Mouse (Mus musculus): ENCODE measurements around the gene Wdr31. TPM values are rescaled to one million over a fixed set of nuclear protein-coding genes. Genes with fewer than 3 reads are reported as not detected.
A peak's percentile ranks its signal among the peaks of the same experiment; 100 is the strongest.

Wdr31 gene
- polyA plus RNA-seq, 1 experiment: not detected

DNA sequence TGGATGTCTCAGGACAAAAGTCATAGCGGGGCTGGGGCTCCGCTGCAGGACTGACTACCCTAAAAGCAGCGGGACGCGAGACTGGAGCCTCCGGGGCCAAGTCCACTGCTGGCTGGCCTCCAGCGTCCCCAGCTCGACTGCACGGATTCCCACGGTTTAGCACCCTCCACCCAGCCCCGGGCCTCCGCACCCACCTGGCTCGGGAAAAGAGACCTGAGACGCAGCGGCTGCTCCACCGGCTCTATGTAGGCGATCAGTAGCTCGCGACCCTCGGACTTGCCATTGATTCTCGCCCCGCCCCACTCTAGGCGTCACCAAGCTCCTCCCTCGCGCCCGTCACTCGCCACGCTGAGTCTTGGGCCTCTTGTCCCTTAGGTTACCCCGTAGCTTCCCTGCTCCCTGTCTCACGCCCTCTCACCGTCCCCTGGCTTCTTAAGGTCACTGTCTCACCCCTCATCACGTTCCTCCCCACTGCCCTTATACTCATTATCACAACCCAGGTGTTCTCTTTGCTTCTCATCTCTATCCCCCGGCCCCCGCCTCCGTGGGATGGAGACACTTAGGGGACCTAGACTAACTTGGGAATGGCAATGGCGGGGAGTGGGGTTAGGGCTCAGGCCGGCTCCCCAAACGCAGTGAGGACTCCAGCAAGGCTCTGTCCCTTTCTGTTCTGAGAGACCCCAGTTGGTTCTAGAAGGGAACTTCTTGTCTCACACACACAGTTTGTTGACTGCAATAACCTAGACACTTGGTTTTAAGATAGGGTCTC is 31.5 kb upstream of the Wdr31 start:
- peaks cover 8% of the 10 kb centered on the region; the same call in 1 of the 2 replicates for H3K4me1 ChIP-seq (ENCODE audit: control insufficient read depth, insufficient read depth, low read length)
- TF ChIP-seq POLR2A (IDR thresholded peaks at IDR 0.05; ENCODE audit: insufficient read depth, low read depth, low read length) (peak; percentile 54; the same call in 1 of the 2 replicates), CTCF (IDR thresholded peaks at IDR 0.05; ENCODE audit: insufficient read depth, low read depth, low read length) (no peak)
- H3K27ac ChIP-seq (ENCODE audit: insufficient read depth, low read depth, low read length): peak overlapping the region; percentile 94
- WGBS: 2% methylated on average over 38 of the region's 38 CpGs
- peak overlapping the region; percentile 99 for H3K4me3 ChIP-seq (ENCODE audit: insufficient read depth, low read depth, low read length)

DNA sequence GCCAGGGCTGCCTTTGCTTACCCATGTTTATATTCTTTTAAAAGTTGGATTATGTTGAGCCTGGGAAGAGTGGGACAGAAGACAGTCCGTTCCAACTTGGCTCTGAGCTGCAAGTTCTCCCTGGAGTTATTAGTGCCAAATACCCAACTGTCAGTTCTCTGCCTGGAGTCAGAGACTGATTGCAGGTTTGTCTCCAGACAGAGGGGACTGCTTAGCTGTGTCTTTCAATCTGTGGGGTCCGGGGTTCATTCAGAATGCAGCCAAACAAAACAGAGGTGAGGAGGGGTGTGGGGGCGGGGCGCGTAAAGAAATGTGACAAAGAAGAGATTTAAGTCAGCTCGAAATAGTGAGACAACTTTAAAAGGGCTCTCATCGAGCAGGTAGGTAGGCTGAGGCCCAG is 30.8 kb upstream of the Wdr31 start:
- TF ChIP-seq CTCF (IDR thresholded peaks at IDR 0.05; ENCODE audit: insufficient read depth, low read depth, low read length) (no peak), POLR2A (IDR thresholded peaks at IDR 0.05; ENCODE audit: insufficient read depth, low read depth, low read length) (no peak)
- H3K27ac ChIP-seq (ENCODE audit: insufficient read depth, low read depth, low read length): peak overlapping the region; percentile 94; the same call in 1 of the 2 replicates
- peaks cover 8% of the 10 kb centered on the region; the same call in 1 of the 2 replicates for H3K4me1 ChIP-seq (ENCODE audit: control insufficient read depth, insufficient read depth, low read length)
- WGBS: 1% methylated on average over 7 of the region's 7 CpGs
- peak overlapping the region; percentile 99 for H3K4me3 ChIP-seq (ENCODE audit: insufficient read depth, low read depth, low read length)

DNA sequence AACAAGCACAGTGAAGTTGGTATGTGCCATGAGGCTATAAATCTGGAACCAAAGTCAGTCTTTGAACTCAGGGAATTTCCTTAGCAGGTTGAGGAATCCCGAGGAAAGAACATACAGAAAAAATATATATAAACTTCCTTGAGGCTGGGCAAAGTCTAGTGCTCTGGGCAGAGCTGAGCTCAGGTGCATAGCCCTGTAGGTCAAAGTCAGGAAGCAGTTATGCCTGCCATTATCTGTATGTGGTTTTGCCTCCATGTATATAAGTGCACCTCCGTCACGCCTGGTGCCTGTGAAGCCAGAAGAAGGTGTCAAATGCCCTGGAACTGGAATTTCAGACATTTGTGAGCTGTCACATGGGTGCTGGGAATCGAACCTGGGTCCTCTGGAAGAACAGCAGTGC is 30.1 kb upstream of the Wdr31 start:
- no peak for TF ChIP-seq POLR2A (IDR thresholded peaks at IDR 0.05; ENCODE audit: insufficient read depth, low read depth, low read length)
- TF ChIP-seq CTCF (IDR thresholded peaks at IDR 0.05; ENCODE audit: insufficient read depth, low read depth, low read length): no peak
- Histone ChIP-seq H3K4me3 (ENCODE audit: insufficient read depth, low read depth, low read length) (no peak overlapping the region), H3K27ac (ENCODE audit: insufficient read depth, low read depth, low read length) (no peak overlapping the region), H3K4me1 (ENCODE audit: control insufficient read depth, insufficient read depth, low read length) (peaks cover 8% of the 10 kb centered on the region; the same call in 1 of the 2 replicates)
- 92% methylated on average over 4 of the region's 4 CpGs for WGBS

DNA sequence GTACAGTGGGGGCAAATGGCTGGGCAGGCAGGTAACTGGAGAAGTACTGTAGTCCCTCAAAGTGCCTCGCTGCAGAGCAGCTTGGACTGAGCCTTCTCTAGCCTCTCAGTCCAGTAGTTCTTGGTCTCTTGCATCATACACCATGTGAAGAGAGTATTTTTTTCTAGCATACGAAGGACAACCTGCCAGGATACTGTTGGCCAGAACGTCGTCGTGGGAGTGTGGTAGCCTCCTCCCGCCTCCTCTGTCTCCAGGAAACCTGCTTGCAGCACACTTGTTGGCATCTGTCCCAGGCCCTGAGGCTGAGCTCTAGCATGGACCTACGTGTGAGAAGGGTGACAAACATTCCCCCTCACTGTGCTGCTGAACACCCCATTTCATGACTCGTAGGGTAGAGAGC is 26.1 kb upstream of the Wdr31 start:
- Histone ChIP-seq H3K27ac (ENCODE audit: insufficient read depth, low read depth, low read length) (no peak overlapping the region), H3K4me3 (ENCODE audit: insufficient read depth, low read depth, low read length) (no peak overlapping the region), H3K4me1 (ENCODE audit: control insufficient read depth, insufficient read depth, low read length) (0 out of 2 replicates have a peak, but pooled peaks cover 4% of the 10 kb centered on the region)
- WGBS: 36% methylated on average over 8 of the region's 8 CpGs
- no peak for TF ChIP-seq POLR2A (IDR thresholded peaks at IDR 0.05; ENCODE audit: insufficient read depth, low read depth, low read length)
- no peak for TF ChIP-seq CTCF (IDR thresholded peaks at IDR 0.05; ENCODE audit: insufficient read depth, low read depth, low read length)

DNA sequence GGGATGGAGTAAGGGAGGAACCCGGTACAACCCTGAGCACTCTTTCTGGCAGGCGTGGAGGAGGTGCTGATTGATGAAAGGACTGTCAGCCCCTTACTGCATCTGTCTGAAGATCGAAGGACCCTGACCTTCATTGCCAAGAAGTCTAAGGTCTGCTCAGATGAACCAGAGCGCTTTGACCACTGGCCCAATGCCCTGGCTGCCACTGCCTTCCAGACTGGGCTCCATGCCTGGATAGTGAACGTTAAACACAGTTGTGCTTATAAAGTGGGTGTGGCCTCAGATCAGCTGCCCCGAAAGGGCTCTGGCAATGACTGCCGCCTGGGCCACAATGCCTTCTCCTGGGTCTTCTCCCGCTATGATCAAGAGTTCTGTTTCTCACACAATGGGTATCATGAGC is 25.2 kb upstream of the Wdr31 start:
- Histone ChIP-seq H3K27ac (ENCODE audit: insufficient read depth, low read depth, low read length) (no peak overlapping the region), H3K4me1 (ENCODE audit: control insufficient read depth, insufficient read depth, low read length) (no peaks in the 10 kb centered on the region), H3K4me3 (ENCODE audit: insufficient read depth, low read depth, low read length) (no peak overlapping the region)
- WGBS: 45% methylated on average over 8 of the region's 8 CpGs
- no peak for TF ChIP-seq CTCF (IDR thresholded peaks at IDR 0.05; ENCODE audit: insufficient read depth, low read depth, low read length)
- TF ChIP-seq POLR2A (IDR thresholded peaks at IDR 0.05; ENCODE audit: insufficient read depth, low read depth, low read length): no peak

DNA sequence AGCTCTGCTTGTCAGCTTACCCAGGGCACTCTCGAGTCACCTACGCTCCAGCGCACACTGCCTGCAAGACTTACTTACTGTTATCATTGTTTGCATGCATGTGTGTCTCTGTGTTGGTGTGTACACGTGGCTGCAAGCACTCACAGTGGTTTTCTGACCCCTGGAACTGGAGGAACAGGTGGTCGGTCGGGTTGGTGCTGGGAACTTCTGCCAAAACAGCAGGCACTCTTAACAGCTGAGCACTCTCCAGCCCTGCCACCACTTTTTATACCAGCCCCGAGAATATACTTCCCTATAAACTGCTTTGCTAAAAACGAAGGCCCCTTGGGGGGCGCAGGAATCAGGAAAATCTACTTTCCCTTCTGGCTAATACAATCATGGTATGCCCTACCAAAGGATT is 23.5 kb upstream of the Wdr31 start:
- H3K4me3 ChIP-seq (ENCODE audit: insufficient read depth, low read depth, low read length): no peak overlapping the region
- TF ChIP-seq CTCF (IDR thresholded peaks at IDR 0.05; ENCODE audit: insufficient read depth, low read depth, low read length): no peak
- H3K27ac ChIP-seq (ENCODE audit: insufficient read depth, low read depth, low read length): no peak overlapping the region
- H3K4me1 ChIP-seq (ENCODE audit: control insufficient read depth, insufficient read depth, low read length): no peaks in the 10 kb centered on the region
- WGBS: 61% methylated on average over 9 of the region's 9 CpGs

DNA sequence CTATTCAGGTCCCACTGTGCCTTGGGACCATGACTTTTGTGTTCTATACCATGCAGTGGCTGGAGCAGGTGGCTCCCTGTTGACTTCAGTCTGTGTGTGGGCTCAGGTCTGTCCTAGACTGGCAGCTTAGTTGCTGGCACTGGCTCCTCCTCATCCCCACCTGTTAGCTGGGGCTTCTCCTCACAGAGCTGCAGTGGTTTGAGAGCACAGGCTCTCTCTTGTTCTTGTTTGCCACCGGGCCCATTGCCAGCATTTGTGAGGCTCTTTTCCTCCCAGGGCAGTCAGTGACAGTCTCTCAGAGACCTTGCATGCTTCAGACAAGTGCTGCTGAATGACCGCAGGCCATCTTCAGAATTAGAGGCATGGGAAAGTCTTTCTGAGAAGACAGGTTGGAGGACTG is 22.0 kb upstream of the Wdr31 start:
- Histone ChIP-seq H3K27ac (ENCODE audit: insufficient read depth, low read depth, low read length) (no peak overlapping the region), H3K4me3 (ENCODE audit: insufficient read depth, low read depth, low read length) (no peak overlapping the region), H3K4me1 (ENCODE audit: control insufficient read depth, insufficient read depth, low read length) (no peaks in the 10 kb centered on the region)
- WGBS: 72% methylated on average over 2 of the region's 2 CpGs
- TF ChIP-seq POLR2A (IDR thresholded peaks at IDR 0.05; ENCODE audit: insufficient read depth, low read depth, low read length) (no peak), CTCF (IDR thresholded peaks at IDR 0.05; ENCODE audit: insufficient read depth, low read depth, low read length) (no peak)

DNA sequence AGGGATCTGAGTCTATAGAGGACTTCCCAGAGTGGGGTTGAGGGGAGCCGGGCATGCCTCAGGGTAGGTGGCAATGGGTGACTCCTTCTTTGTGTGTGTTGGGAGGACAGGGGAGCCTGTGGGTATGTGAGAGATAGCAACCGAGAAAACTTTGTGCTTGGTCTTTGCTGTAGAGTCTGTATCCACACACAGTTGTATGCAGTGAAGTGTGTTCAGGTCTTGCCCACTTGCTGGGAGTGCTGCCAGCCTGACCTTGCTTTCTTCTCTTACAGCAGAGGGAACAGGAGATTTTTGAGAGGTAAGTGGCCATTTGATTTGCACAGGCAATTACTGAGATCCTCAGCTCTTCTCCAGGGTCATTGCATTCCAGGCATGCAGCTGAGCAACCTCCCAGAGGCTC is 17.2 kb upstream of the Wdr31 start:
- no peak overlapping the region for H3K27ac ChIP-seq (ENCODE audit: insufficient read depth, low read depth, low read length)
- no peaks in the 10 kb centered on the region for H3K4me1 ChIP-seq (ENCODE audit: control insufficient read depth, insufficient read depth, low read length)
- TF ChIP-seq CTCF (IDR thresholded peaks at IDR 0.05; ENCODE audit: insufficient read depth, low read depth, low read length): no peak
- TF ChIP-seq POLR2A (IDR thresholded peaks at IDR 0.05; ENCODE audit: insufficient read depth, low read depth, low read length): no peak
- 82% methylated on average over 2 of the region's 2 CpGs for WGBS
- H3K4me3 ChIP-seq (ENCODE audit: insufficient read depth, low read depth, low read length): no peak overlapping the region

DNA sequence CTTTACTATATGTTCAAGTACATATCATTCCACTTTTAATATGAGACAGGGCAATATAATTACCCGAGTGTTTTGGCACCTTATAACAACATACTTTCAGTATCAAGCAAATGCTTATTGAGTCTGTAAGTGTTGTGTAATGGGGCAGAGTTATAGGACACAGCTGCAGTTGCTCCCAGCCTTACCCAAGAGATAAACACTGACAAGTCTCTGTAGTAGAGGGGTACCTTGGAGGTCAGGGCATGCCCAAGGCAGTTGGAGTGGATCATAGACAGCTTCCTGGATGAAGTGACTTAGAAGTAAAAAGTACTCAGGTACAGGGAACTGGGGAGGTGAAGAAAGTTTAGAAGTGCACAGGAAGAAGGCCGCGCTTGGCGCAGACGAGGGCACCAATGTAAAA is 16.5 kb upstream of the Wdr31 start:
- Histone ChIP-seq H3K27ac (ENCODE audit: insufficient read depth, low read depth, low read length) (no peak overlapping the region), H3K4me1 (ENCODE audit: control insufficient read depth, insufficient read depth, low read length) (no peaks in the 10 kb centered on the region), H3K4me3 (ENCODE audit: insufficient read depth, low read depth, low read length) (no peak overlapping the region)
- TF ChIP-seq CTCF (IDR thresholded peaks at IDR 0.05; ENCODE audit: insufficient read depth, low read depth, low read length) (no peak), POLR2A (IDR thresholded peaks at IDR 0.05; ENCODE audit: insufficient read depth, low read depth, low read length) (no peak)
- WGBS: 94% methylated on average over 5 of the region's 5 CpGs
